Mouse (Mus musculus) gastrocnemius, adult 2 months (tissue): ENCODE measurements around the gene Fam98a. TPM values are rescaled to one million over a fixed set of nuclear protein-coding genes. Genes with fewer than 3 reads are reported as not detected.

Source experiments
- DNase-seq: peaks from one replicate; pipeline ENCODE4 v3.0.0; 2022
- H3K27ac ChIP-seq: fragments of 200-600 bp; 2 replicates; pipeline ENCODE4 v1.8.1; 2022; ENCODE audit warnings: mild to moderate bottlenecking
- H3K4me3 ChIP-seq: fragments of 200-600 bp; 2 replicates; pipeline ENCODE4 v1.8.1; 2022; ENCODE audit warnings: mild to moderate bottlenecking, moderate library complexity
- CTCF ChIP-seq: fragments of 200-600 bp; IDR thresholded peaks from 2 replicates; pipeline ENCODE4 v1.8.1; 2022; ENCODE audit warnings: antibody characterized with exemption, mild to moderate bottlenecking, moderate library complexity
- intact Hi-C: fragments of 180-260 bp; cut with DNase I; formaldehyde crosslinking; loops from one replicate; pipeline ENCODE4 v1.15.1; 2025
- total RNA-seq, 2 experiments: library from RNA; stranded (reverse); gene quantifications; 2 replicates each; pipeline ENCODE4 v1.2.3; 2021

Fam98a gene
- total RNA-seq, 2 experiments from 2014 or later, result 33.1 to 34.6 TPM

GRCm38 (mm10) chr17:75518181-75518901 lies 33.4 kb downstream of the Fam98a start:
- Histone ChIP-seq H3K27ac (no peak overlapping the region; the same call in 1 of the 2 replicates), H3K4me3 (no peak overlapping the region)
- intact Hi-C loops, result no loop called here
- no peak for DNase-seq
- no peak for TF ChIP-seq CTCF

DNA sequence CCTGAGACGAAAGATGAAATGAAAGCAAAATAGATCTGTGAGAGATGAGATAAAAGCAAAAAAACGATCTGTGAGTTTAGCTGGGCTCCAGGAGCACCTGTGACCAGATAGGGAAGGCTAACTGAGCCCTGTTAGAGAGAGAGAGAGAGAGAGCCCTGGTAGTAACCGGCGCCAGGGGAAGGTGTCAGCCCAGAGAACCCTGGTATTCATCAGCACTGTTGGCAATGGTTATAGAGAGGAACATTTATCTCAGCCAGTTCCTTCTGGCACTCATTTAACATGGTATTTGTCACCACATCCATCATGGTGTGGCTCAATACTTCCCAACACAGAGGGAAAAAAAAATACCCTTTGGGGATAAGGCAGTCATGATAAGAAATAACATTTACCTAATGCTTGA lies 35.2 kb downstream of the Fam98a start:
- TF ChIP-seq CTCF, result no peak
- no peak for DNase-seq
- intact Hi-C loops, result no loop called here
- no peak overlapping the region for H3K4me3 ChIP-seq
- no peak overlapping the region for H3K27ac ChIP-seq

DNA sequence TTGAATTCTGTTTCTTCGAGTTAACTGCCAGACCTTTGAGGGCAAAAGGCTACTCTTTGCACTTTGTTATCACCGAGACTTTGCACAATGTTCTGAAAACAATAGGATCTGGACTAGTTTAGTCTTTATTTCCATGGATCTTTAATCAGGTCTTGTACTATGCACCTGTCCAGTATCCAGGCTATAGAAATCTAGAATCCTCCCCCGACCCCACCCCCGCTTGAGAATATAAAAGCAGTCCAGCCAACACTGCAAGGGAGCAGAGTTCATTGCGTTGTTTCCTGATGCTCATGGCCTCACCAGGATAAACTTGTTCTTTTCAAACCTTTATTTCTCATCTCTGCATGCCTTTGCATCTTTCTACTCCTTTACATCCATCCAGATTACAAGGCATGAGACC lies 42.5 kb downstream of the Fam98a start:
- DNase-seq, result no peak

DNA sequence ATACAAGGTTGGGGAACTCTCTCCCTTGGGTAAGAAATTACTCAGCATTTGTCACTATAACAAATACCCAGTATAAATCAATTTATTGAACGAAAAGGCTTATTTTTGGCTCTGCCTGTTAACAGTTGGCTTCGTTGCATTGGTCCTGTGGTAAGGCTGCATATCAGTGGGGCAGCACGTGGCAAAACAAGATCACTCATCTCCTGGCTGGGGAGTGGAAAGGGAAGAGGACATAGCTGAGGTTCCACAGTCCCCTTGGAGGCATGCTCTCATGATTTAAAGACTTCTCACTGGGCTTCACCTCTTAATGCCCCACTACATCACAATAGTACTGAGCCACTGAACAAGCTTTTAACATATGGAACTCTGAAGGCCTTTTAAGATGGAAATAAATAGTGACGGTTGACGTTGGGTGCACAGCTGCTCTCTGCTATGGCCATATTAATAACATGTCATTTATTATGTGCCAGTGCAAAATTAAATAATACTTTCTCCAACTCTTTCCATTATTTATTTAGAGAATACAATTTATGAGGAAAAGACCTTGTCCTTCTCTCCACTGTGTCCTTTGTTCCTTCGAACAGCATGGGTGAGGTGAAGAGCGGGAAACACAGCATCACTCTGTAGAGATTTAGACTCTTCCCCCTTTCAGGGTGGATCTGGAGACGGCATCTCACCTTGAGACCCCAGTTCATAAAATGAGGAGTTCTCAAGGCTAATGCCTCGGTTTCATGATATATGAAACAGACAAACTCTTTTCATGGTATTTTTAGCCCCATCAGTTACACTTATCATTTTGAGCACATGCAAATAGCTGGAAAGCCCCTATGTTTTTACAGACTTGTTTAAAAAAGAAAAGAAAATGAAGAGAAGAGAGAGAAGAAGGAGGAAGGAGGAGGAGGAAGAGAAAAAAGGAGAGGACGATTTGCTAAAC lies 44.8 kb downstream of the Fam98a start:
- TF ChIP-seq CTCF, result no peak
- intact Hi-C loops, result no loop called here
- H3K27ac ChIP-seq, result no peak overlapping the region
- no peak overlapping the region for H3K4me3 ChIP-seq
- DNase-seq, result no peak

More for the DNA sequence above, 42.5 kb downstream of the Fam98a start:
- Histone ChIP-seq H3K4me3 (no peak overlapping the region), H3K27ac (no peak overlapping the region)
- no peak for TF ChIP-seq CTCF
- intact Hi-C loops, result no loop called here

GRCm38 (mm10) chr17:75506097-75506675 lies 45.6 kb downstream of the Fam98a start:
- no peak for DNase-seq
- no peak for TF ChIP-seq CTCF
- intact Hi-C loops, result no loop called here

GRCm38 (mm10) chr17:75505053-75505452 lies 46.7 kb downstream of the Fam98a start:
- no peak for TF ChIP-seq CTCF
- no peak overlapping the region for H3K4me3 ChIP-seq
- no peak for DNase-seq
- intact Hi-C loops, result no loop called here
- no peak overlapping the region for H3K27ac ChIP-seq

More at GRCm38 (mm10) chr17:75506097-75506675, 45.6 kb downstream of the Fam98a start:
- Histone ChIP-seq H3K27ac (no peak overlapping the region), H3K4me3 (no peak overlapping the region)

DNA sequence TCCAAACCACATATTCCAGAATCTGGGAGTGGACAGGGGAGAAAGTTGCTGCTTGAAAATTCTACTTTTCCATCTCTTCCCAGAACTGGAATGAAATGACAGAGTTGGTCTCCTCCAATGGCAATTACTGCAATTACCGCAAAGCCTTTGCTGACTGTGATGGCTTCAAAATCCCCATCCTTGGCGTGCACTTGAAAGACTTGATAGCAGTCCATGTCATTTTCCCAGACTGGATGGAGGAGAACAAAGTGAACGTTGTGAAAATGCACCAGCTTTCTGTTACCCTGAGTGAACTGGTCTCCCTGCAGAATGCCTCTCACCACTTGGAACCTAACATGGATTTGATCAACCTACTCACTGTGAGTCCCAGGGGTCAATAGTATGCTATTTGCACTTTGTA lies 48.7 kb downstream of the Fam98a start:
- no peak for DNase-seq
- no peak for TF ChIP-seq CTCF
- no peak overlapping the region for H3K4me3 ChIP-seq
- H3K27ac ChIP-seq, result peak overlapping the region; percentile 20; the same call in 1 of the 2 replicates
- intact Hi-C loops, result no loop called here

- peak; percentile 30 for DNase-seq
- Histone ChIP-seq H3K27ac (no peak overlapping the region), H3K4me3 (no peak overlapping the region)
- no peak for TF ChIP-seq CTCF
- intact Hi-C loops, result no loop called here
Measured at GRCm38 (mm10) chr17:75498241-75498651, 53.5 kb downstream of the Fam98a start.

DNA sequence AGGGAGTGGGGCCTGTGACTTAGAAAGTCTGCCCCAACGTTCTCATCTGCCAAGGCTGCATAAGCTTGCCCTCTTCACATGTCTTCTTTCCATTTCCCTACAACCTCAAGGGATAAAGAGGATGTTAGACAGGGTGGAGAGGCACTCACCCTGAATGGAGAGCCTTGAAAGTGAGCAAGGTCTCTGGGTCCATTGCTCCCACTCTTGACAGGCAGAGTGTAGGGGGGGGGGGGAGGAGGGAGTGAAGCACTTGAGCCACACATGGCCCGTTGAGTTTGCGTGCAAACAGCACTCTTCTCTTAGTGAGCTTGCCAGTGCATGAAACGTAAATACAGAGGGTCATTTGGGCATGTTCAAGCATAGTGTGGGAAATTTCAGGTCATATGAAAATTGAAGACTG lies 56.5 kb downstream of the Fam98a start:
- no peak for DNase-seq
- no peak overlapping the region for H3K4me3 ChIP-seq
- intact Hi-C loops, result no loop called here
- no peak for TF ChIP-seq CTCF
- H3K27ac ChIP-seq, result no peak overlapping the region

Other genes with a start within 250 kb of the Fam98a start
- gene Rasgrp3, start 116.0 kb downstream of the Fam98a start, total RNA-seq, result 10 to 100 TPM; 31.2 to 52.3 TPM